Mouse (Mus musculus) intestine, postnatal 0 days (tissue): ENCODE measurements around the gene Ubqln2. TPM values are rescaled to one million over a fixed set of nuclear protein-coding genes. Genes with fewer than 3 reads are reported as not detected.

Experiments used
- ATAC-seq: fragments of 200-750 bp; cut with Nextera tagmentation; 2 replicates; pipeline ENCODE4 v1.8.0; 2017; ENCODE audit warnings: mild to moderate bottlenecking, moderate TSS enrichment, moderate library complexity
- H3K27ac ChIP-seq: fragments of 300-500 bp; sonication (generic); 2 replicates; pipeline ENCODE4 v1.5.1; 2014; ENCODE audit warnings: mild to moderate bottlenecking, low read depth, low read length, moderate library complexity
- H3K27me3 ChIP-seq: fragments of 300-500 bp; sonication (generic); replicated peaks from 2 replicates; pipeline ENCODE4 v1.6.1; 2014; ENCODE audit warnings: low read length, mixed read lengths; ENCODE audit not compliant: control insufficient read depth, insufficient read depth
- H3K36me3 ChIP-seq: fragments of 300-500 bp; sonication (generic); 2 replicates; pipeline ENCODE4 v1.6.1; 2014; ENCODE audit warnings: mild to moderate bottlenecking, moderate library complexity; ENCODE audit not compliant: control insufficient read depth, insufficient read depth
- H3K4me1 ChIP-seq: fragments of 300-500 bp; sonication (generic); replicated peaks from 2 replicates; pipeline ENCODE4 v1.6.1; 2014; ENCODE audit warnings: antibody characterized with exemption, low read length, mixed read lengths; ENCODE audit not compliant: control insufficient read depth, insufficient read depth
- H3K4me2 ChIP-seq: fragments of 300-500 bp; sonication (generic); replicated peaks from 2 replicates; pipeline ENCODE4 v1.6.1; 2014; ENCODE audit warnings: low read depth, mild to moderate bottlenecking, moderate library complexity
- H3K4me3 ChIP-seq: fragments of 300-500 bp; sonication (generic); 2 replicates; pipeline ENCODE4 v1.5.1; 2014; ENCODE audit warnings: low read depth, low read length
- H3K9ac ChIP-seq: fragments of 300-500 bp; sonication (generic); 2 replicates; pipeline ENCODE4 v1.6.1; 2014; ENCODE audit warnings: mild to moderate bottlenecking, low read depth, low read length
- H3K9me3 ChIP-seq: fragments of 300-500 bp; sonication (generic); 2 replicates; pipeline ENCODE4 v1.6.1; 2016; ENCODE audit warnings: mixed run types; ENCODE audit not compliant: control insufficient read depth
- CTCF ChIP-seq: sonication (generic); IDR thresholded peaks from 2 replicates; pipeline ENCODE4 v1.5.1; 2016; ENCODE audit warnings: low read depth, mild to moderate bottlenecking, control low read depth, antibody characterized with exemption, moderate library complexity
- WGBS: fragments of 180-500 bp; shearing (Covaris S2); extraction: QIAGEN DNeasy Blood & Tissue Kit; methylation state at CpG from one replicate; pipeline ENCODE4 v1.1.7; 2014; 5-methylcytosine and 5-hydroxymethylcytosine counted together
- polyA plus RNA-seq: library from polyadenylated mRNA; unstranded; fragments of >200 nt; fragmentation: Nextera tagmentation; extraction: Ambion mirVana; gene quantifications from 2 replicates; pipeline ENCODE4 v1.2.1, GENCODE M21; 2015

The Ubqln2 gene
- polyA plus RNA-seq, 1 experiment from 2014 or later, result 11.9 TPM

DNA sequence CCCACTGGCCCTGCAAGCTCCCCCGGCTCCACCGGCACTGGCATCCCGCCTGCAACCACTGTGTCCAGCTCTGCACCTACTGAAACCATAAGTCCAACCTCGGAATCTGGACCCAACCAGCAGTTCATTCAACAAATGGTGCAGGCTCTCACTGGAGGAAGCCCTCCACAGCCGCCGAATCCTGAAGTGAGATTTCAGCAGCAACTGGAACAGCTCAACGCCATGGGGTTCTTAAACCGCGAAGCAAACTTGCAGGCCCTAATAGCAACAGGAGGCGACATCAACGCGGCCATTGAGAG, 2.0 kb downstream of the Ubqln2 start:
- Histone ChIP-seq H3K27ac (no peak overlapping the region), H3K9me3 (no peaks in the 10 kb centered on the region), H3K9ac (no peak overlapping the region), H3K36me3 (no peaks in the 10 kb centered on the region), H3K27me3 (no peaks in the 10 kb centered on the region), H3K4me1 (no peaks in the 10 kb centered on the region), H3K4me2 (peak overlapping the region; percentile 70), H3K4me3 (peak overlapping the region; percentile 60)
- TF ChIP-seq CTCF, result no peak
- ATAC-seq, result no peak
- 29% methylated on average over 12 of the region's 12 CpGs for WGBS

DNA sequence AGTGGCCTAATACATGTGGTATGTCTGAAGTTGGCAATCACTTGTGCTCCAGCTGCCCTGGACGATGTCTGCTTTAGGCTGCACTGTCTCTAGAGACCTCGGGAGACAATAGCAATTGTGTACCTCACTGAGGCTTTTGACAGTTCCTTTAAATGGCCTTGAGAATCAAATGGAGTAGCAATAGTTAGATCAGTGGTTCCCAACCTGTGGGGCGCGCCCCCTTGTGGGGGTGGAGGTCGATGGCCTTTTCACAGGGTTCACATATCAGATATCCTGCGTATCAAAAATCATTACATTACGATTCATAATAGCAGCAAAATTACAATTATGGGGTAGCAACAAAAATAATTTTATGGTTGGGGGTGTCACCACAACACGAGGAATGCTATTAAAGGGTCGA, 7.9 kb downstream of the Ubqln2 start:
- no peaks in the 10 kb centered on the region for H3K27me3 ChIP-seq
- no peak overlapping the region for H3K4me3 ChIP-seq
- no peaks in the 10 kb centered on the region for H3K4me1 ChIP-seq
- 46% methylated on average over 9 of the region's 9 CpGs for WGBS
- no peak overlapping the region for H3K27ac ChIP-seq
- TF ChIP-seq CTCF, result peak; percentile 61
- no peaks in the 10 kb centered on the region for H3K36me3 ChIP-seq
- H3K4me2 ChIP-seq, result no peak overlapping the region
- ATAC-seq, result no peak
- no peak overlapping the region for H3K9ac ChIP-seq
- no peaks in the 10 kb centered on the region for H3K9me3 ChIP-seq

- H3K9me3 ChIP-seq, result no peaks in the 10 kb centered on the region
- H3K9ac ChIP-seq, result no peak overlapping the region
- no peak for ATAC-seq
- 90% methylated on average over 5 of the region's 5 CpGs for WGBS
- no peak overlapping the region for H3K27ac ChIP-seq
- no peaks in the 10 kb centered on the region for H3K4me1 ChIP-seq
- H3K36me3 ChIP-seq, result no peaks in the 10 kb centered on the region
- TF ChIP-seq CTCF, result no peak
- no peak overlapping the region for H3K4me3 ChIP-seq
- no peaks in the 10 kb centered on the region for H3K27me3 ChIP-seq
- H3K4me2 ChIP-seq, result no peak overlapping the region
Observed at GRCm38 (mm10) chrX:153515491-153515890, 17.5 kb downstream of the Ubqln2 start.

DNA sequence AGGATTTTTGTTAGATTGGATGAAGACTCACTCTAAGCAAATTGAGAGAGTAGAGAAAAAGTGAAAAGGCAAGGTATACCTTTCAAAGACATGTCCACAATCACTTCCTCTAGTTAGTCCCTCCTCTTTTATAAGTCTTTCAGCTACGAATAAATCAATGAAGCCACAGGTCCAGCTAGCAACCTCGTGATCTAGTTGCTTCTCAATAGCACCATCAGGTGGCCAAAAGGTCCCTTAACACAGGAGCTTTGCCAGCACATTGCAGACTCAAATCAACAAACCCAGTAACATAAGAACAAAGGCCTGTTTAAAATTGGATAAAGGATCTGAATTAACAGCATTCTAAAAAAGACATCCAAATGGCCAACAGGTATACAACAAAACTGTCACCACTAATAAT, 30.4 kb downstream of the Ubqln2 start:
- H3K4me1 ChIP-seq, result no peaks in the 10 kb centered on the region
- H3K27ac ChIP-seq, result no peak overlapping the region
- H3K27me3 ChIP-seq, result no peaks in the 10 kb centered on the region
- no peak for ATAC-seq
- no peak overlapping the region for H3K4me3 ChIP-seq
- no peak overlapping the region for H3K9ac ChIP-seq
- no peaks in the 10 kb centered on the region for H3K36me3 ChIP-seq
- TF ChIP-seq CTCF, result peak; percentile 61
- H3K9me3 ChIP-seq, result no peaks in the 10 kb centered on the region
- WGBS, result 16% methylated on average over 2 of the region's 2 CpGs
- H3K4me2 ChIP-seq, result no peak overlapping the region

Other genes starting within 250 kb of the Ubqln2 start
- not detected in 2 replicates for gene Cypt3, start 60.4 kb downstream of the Ubqln2 start, polyA plus RNA-seq
- 2.5 and 2.6 TPM in 2 replicates for gene Kctd12b, start 198.2 kb downstream of the Ubqln2 start, polyA plus RNA-seq
- 65.7 and 71.5 TPM in 2 replicates for gene Nbdy, start 225.4 kb downstream of the Ubqln2 start, polyA plus RNA-seq